Mouse (Mus musculus) layer of hippocampus, postnatal 14 days (tissue): Measurements from ENCODE around the gene Dqx1. TPM values are rescaled to one million over a fixed set of nuclear protein-coding genes. Genes with fewer than 3 reads are reported as not detected.

ENCODE experiments used
- DNase-seq, 2 experiments: peaks; one replicate each; pipeline ENCODE4 v3.0.0; 2021 to 2022; ENCODE audit warnings: low spot score in 2 of 2, mixed read lengths in 1 of 2
- total RNA-seq, 2 experiments: library from RNA; stranded (reverse); gene quantifications; 2 replicates each; pipeline ENCODE4 v1.2.3; 2021

The Dqx1 gene
- total RNA-seq, 2 experiments from 2014 or later, result 0.48 to 0.74 TPM

- no peak for DNase-seq
Observed at GRCm38 (mm10) chr6:83069488-83070246, 12.0 kb downstream of the Dqx1 start.

- no peak for DNase-seq
Observed at GRCm38 (mm10) chr6:83070247-83070310, 12.4 kb downstream of the Dqx1 start, which contains the start of gene Tlx2. TSS of gene Tlx2 (minus strand) at chr6:83070293.

DNA sequence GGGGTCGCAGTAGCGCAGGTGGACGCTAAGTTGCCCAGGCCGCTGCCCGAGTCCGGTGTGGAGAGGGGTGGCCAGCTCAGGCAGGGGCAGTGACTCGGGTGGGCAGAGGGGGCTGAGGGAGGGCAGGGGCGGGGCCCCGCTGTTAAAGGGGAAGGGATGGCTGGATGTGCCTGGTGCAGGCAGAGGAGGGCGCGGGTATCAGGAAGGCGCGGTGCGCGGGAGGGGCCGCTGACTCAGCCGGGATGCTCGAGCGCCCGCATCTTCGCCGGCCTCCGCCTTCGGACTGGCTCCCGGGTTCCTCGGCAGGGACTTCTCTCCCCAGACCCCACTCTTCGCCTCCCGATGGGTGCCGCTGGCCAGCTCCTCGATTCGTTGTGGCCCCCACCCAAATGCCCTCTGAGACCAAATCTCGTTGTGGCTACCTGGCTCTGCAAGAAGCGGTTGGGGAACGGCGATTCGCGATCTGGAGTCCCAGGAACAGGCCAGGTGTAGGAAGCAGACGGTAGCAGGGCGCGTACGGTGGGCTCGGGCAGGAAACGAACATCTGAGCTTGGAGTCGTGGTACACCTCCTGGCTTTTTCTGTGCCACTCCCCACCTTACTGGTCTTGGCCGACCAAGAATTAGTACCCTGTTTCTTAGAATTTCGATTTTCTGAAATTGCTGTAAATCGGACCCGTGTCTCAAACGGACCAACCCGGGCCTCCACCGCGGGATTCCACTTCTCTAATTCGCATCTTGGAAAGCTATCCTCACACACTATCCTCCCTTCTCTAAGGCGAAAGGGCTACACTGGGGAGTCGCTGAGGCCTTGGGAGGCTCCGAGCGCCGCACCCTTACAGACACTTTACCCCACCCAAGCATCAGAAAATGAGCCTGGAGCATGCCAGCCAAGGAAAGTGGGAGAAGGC, 12.9 kb downstream of the Dqx1 start:
- peak; percentile 23 to 61 for DNase-seq

- DNase-seq, result no peak
Observed at GRCm38 (mm10) chr6:83071220-83071619, 13.6 kb downstream of the Dqx1 start.

DNA sequence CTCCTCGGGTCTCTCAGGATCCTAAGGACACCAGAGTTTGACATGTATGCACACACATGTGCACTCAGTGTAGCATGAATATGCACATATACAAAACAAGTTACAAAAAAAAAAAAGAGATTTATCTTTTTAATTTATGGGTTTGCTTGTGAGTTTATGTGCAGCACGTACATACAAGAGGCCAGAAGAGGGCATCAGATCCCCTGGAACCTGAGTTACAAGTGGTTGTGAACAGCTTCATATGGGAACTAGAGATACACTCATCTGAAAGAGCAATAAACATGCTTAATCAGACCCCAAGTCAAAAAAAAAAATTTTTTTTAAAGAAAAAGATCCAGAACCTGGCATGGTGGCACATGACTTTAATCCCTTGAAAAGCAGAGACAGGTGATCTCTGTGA, 17.3 kb downstream of the Dqx1 start:
- DNase-seq, result no peak

- DNase-seq, result peak in 1 of 2 experiments; percentile 37
Observed at GRCm38 (mm10) chr6:83077630-83078323, 20.1 kb downstream of the Dqx1 start, which contains the start of gene Pcgf1. TSS of gene Pcgf1 (plus strand) at chr6:83077869.

DNA sequence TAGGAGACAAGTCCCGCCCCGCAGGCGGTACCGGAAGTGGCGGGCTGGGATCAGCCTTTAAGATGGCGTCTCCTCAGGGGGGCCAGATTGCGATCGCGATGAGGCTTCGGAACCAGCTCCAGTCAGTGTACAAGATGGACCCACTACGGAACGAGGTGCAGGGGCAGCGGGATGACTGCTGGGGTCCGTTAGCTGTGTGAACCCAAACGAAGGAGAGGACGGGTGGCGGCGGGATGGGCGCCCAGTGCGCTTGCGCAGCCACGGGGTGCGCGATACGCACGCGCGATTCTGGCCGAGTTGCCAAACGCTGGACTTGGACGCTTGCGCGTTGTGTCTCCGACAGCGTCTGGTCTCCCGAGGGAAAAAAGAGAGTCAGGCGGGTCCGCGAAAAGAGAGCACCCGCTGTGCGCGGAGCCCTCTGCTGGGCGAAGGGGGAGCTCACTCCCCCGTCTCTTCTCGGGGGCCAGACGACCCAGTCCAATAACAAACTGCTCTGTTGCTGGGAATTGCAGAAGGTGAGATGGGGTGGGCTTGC, 20.7 kb downstream of the Dqx1 start:
- peak; percentile 99 to 100 for DNase-seq

- DNase-seq, result no peak
Observed at GRCm38 (mm10) chr6:83080210-83080609, 22.6 kb downstream of the Dqx1 start.

- no peak for DNase-seq
Observed at GRCm38 (mm10) chr6:83083497-83083896, 25.9 kb downstream of the Dqx1 start.

DNA sequence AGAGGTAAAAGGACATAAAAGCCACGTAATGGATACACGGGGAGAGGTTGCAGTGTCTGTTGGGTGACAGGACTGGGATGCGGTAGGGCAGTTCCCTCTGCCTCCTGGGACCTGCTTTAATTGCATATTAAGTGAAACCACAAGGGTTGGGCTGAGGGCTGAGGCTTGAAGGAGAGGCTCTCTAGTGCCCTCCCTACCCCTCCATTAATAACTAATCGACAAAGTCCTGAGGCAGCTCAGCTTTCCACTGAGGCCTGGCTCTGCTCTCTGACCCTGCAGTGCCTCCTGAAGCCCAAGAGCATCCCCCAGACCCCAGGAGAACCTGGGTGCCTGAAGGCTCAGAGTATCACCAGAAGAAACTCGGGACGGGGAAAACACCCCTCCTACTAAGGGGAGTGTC, 26.8 kb downstream of the Dqx1 start:
- DNase-seq, result no peak

DNA sequence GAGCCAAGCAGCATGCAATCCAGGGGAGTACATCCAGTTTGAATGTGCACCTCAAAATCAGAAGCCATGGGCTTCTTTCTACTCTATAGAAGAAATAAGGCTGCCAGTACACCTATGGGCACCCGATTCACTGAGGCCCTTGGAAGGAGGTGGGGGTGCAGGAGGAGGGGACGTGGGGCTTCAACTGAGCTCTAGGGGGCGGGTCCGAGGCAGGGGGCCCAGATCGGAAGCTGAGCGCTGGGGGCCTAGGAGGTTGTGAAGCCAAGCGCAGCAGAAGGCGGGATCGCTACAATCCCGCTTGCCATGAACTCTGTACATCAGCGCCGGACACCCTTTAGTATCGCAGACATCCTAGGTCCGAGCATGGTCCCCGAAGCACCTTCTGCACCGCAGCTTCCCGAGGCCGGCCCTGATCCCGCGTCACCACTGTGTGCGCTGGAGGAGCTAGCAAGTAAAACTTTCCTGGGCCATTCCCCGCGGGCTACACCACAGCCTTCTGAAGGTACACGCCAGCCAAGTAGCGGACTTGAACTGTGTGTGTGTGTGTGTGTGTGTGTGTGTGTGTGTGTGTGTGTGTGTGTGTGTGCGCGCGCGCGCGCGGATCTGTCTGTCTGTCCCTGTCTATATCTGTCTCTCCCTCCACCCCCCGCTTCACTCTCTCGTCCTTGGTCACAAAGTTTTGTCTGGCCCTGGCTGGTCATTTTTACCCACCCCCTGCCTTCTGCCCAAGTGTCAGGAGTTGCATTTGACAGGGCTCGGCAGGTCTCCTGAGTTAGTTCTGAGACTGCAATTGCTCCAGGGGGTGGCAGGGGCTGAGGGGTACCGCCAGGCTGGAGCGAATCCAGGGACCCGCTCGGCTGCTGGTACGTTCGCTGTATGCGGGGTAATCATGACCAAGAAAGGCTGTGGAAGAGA, 28.7 kb downstream of the Dqx1 start, which contains the start of gene Lbx2:
TSS of gene Lbx2 (plus strand) at position 247 of the 915 bp plus-strand sequence.
- no peak for DNase-seq

DNA sequence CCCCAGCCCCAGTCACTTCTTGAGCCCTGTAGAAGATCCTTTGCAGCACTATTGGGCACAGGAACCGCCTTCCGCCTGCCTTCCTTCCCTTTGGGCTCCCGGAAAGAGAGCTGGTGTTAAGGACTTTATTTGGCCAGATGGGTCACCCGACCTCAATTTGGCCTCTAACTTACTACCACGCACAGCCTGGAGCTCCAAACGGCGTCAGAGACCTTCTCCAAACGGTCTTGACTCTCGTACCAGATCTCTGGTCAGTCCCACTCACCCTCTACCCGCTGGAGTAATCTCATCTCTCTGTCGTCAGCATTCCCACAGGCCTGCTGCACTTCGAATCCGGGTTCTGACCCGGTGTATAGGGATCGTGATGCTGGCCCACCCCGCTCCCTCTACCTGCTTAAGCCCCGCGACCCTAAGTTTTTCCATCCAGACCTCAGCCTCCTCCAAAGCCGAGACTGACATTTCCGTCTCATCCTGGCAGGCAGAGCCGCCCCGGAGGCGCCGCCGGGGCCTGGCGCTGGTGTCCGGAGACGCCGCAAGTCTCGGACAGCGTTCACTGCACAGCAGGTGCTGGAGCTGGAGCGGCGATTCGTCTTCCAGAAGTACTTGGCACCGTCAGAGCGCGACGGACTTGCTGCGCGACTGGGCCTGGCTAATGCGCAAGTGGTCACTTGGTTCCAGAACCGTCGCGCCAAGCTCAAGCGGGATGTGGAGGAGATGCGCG, 29.7 kb downstream of the Dqx1 start:
- no peak for DNase-seq

- no peak for DNase-seq
Observed at GRCm38 (mm10) chr6:83087926-83088260, 30.2 kb downstream of the Dqx1 start.

- DNase-seq, result no peak
Observed at GRCm38 (mm10) chr6:83092416-83093127, 34.9 kb downstream of the Dqx1 start.

GRCm38 (mm10) chr6:83095968-83096367, 38.3 kb downstream of the Dqx1 start:
- no peak for DNase-seq

- no peak for DNase-seq
Observed at GRCm38 (mm10) chr6:83098411-83098810, 40.8 kb downstream of the Dqx1 start.

DNA sequence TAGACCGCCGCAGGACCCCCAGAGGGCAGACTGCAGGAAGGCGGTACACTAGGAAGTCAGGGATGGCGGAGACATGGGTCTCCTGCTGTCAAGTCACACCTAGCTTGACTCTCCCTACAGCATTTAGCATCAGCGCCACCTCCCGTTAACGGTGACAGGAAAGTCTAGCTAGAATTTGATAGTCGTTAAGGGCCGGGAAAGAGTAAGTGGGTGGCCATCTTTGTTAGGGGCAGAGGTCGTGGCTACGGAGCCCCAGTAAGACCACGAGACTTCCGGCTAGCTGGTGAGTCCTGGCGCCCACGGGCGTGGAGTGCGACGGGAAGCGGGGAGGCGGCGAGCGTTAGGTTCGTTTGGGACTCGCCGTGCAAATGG, 43.7 kb downstream of the Dqx1 start, which contains the start of the genes Ccdc142 and Gm42688:
TSS of gene Ccdc142 (plus strand) at position 286 of the 372 bp plus-strand sequence.
TSS of gene Gm42688 (plus strand) at position 302 of the 372 bp plus-strand sequence.
- DNase-seq, result peak; percentile 87 to 94

GRCm38 (mm10) chr6:83101688-83102556, 44.3 kb downstream of the Dqx1 start:
- peak in 1 of 2 experiments; percentile 58 for DNase-seq
